Mouse (Mus musculus) urinary bladder, postnatal 25 days (tissue): ENCODE measurements around the gene Scgb1a1.

Experiments used
- DNase-seq: peaks from one replicate; pipeline ENCODE4 v3.0.0; 2022; ENCODE audit warnings: low spot score

Scgb1a1 gene

DNA sequence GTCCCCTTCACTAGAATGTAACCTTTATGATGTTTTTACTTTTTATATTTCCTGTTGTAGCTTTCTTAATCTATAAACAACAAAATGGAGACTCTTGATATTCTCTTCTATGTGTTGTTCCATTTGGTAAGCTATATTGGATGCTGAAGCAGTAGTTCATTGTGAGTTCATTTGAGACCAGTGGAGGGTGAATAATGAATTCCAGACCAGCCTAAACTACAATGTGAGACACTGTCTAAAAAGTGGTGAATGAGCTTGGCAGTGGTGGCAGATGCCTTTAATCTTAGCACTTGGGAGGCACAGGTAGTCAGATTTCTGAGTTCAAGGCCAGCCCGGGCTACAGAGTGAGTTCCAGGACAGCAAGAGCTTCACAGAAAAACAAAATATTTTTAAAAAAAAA, 44.6 kb downstream of the Scgb1a1 start:
- DNase-seq, result no peak

DNA sequence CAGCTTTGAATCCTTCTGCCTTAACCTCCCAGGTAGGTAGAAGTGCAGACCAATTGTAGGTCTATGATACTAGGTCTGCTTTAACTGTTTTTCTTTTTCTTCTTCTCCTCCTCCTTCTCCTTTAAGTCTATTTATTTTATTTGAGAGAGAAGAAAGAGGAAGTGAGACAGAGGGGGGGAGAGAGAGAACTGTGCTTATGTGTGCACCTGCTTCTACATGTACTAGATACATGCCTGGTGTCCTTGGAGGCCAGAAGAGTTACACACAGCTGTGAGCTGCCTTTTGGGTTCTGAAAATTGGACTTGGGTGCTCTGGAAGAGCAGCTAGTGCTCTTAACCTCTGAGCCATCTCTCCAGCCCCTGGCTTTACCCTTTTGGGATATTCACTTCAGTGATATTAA, 46.7 kb downstream of the Scgb1a1 start:
- DNase-seq, result no peak

DNA sequence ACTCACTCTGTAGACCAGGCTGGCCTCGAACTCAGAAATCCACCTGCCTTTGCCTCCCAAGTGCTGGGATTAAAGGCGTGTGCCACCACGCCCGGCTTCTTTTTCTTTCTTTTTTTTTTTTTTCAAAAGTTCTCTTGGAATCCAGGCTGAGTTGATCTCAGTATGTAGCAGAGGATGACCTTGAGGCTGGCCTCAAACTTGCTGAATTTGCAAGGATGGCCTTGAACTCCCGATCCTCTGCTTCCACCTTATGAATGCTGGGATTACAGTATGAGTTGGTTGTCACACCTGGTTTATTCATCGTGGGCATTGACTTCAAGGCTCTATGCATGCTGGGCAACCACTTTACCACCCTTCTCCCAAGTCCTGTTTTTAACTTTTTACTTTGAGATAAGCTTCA, 47.1 kb downstream of the Scgb1a1 start:
- DNase-seq, result no peak

DNA sequence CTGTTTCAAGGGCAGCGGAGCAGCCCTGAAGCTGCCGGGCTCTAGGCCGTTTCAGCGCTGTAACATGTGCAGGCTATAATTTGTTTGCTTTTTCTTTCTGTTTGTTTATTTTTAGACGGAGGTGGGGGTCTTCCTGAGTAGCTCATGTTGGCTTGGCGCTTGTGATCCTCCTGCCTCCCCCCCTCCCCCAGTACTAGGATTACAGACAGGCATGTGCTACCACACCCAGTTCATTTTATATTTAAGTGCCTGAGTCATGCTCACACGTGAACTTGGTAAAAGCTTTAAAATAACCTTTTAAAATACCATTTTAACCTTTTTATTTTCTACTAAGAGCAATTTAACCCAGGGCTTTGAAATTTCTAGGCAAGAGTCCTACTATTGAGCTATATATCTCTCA, 47.8 kb downstream of the Scgb1a1 start:
- no peak for DNase-seq

DNA sequence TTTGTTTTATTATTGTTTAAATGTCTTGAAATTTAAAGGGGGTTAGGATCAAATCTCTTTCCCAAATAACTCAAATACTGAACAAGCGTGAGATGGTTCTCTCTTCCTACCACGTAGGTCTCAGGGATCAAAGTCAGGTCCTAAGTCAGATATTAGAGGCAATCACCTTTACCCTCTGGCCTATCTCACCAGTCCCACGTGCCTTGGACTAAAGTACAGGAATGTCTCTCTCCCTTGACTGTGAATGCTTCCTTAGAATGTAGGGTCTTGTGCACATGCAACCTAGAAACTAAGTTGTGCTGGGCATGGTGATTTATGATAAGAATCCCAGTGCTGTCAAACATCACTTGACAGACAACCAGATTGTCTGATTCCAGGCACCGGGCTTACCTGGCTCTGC, 48.5 kb downstream of the Scgb1a1 start:
- no peak for DNase-seq

DNA sequence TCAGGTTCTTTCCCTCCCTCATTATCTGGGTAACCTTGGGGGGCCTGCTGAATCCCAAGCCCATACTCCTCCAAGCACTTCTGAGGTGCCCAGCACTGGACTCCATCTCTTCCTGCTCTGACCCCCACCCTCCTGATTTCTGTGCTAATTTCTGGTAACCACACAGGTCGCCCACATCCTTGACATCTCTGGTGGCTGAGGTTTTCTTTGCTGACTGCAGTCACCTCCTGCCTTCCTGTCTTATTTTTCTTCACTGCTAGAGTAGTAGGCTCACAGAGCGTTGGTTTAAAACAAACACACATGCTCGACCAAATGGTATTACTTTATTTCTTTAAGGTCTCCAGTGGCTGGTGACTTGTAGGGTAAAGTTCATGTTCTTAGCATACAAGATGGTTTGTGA, 49.6 kb downstream of the Scgb1a1 start:
- no peak for DNase-seq

DNA sequence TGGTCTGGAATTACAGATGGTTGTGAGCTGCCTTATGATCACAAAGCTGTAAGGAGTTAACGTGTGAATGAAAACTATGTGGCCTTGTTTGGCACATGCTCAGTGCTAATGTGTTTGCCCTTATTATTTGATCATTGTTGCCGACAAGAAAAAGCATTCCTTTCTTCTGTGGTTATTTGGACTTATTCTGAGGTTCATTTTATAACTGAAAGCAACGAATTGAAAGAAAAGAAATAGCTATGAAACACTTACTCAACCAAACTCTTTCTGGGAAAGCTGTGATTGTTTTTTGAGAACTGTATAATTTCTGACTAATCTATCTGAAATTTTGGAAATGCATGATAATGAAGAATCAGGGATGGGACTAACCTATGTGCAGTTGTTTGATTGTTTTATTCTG, 52.7 kb downstream of the Scgb1a1 start:
- DNase-seq, result no peak

DNA sequence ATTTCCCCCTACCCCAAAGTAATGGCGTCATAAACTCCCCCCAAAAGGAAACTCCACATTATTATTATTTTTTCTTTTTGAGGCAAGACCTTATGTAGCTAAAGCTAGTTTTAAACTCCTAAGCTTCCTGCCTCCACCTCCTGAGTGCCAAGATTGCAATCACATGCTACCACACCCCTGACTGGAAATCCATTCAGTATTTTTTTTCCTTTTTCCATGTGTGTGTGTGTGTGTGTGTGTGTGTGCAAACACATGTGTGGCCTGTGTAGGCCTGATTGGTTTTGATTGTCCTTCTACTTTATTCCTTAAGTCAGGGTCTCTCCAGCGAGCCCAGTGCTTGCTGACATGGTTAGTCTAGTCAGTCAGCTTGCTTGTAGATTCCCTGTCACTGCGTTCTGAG, 53.3 kb downstream of the Scgb1a1 start:
- no peak for DNase-seq
